Mouse (Mus musculus): Measurements from ENCODE around the gene Smg1. TPM values are rescaled to one million over a fixed set of nuclear protein-coding genes. Genes with fewer than 3 reads are reported as not detected.

Gene Smg1
- polyA plus RNA-seq, 2 experiments from 2014 or later, result 30.2 to 44.0 TPM

- ATAC-seq, result no peak
Observed at GRCm38 (mm10) chr7:118141271-118141670, 102.2 kb downstream of the Smg1 start.

DNA sequence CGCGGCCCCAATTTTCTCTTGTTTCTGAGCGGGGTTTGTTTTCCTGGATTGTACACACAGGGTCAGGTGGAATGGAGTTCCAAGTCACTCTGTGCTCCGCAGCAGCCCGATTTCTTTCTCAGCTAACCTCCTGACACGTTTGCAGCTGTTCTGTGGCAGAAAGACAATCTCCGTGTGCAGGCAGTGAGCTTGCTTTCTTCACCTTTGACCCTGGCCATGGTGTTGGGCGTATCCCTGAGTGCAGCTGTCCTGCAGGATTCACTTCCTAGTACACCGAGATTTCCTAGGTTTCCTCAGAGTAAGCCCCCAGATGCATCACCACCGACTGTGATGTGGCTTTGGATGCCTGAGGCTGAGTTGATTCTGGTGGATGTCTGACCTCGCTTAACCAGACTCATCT is 108.3 kb downstream of the Smg1 start:
- no peak for ATAC-seq

DNA sequence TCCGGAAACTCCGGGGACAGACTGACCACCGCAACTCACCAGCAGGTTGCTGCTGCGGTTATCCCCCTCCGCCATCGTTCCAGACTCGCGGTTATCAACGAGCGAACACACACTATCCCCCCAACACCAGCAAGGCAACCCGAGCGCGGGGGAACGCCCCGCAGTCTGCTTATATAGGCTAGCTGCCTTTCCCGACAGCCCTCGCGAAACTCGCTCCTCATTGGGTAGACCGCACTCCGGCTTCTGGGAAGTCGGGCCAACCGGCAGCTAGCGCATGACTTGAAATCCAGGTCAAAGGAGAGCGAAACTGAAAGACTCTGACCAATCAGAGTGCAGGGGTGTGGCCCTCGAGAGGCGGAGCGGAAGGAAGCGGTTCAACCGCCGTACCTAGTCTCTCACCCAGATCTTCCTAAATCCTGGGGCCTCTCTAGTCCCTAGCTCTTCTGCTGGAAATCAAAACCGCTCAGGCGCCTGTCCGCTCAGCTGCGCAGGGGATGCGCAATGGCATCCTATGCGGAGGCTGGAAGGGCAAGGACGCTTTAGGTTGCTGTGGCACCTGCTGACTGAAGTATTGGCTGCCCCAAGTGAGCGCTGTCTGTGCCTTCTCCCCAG is 113.9 kb downstream of the Smg1 start, which contains the start of gene Arl6ip1:
TSS of gene Arl6ip1 (minus strand) at position 233 of the 612 bp plus-strand sequence.
- ATAC-seq, result peak; percentile 96

DNA sequence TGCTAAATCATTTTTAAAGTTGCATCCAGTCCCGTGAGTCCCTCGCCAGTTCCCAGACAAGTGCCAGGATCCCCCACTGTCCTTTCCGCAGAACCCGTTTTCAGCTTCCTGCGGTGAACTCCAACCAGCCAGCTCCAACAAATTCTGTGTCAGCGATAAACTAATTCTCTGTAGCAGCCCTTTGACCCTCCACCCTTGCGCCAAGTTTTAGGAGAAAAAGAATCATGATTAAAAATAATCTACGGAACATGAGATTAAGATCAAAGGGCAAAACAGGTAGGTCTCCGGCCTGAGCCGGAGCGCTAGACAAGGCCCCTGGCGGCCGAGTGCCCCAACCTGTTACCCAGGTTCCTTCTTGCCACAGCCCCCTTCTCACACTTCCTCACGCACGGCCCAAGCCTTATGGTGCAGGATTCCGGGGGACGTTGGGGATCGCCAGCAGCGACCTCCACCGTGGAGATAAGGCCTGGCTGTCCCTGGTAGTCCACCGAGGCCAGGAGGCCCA is 114.5 kb downstream of the Smg1 start:
- peak; percentile 12 for ATAC-seq

- no peak for ATAC-seq
Observed at GRCm38 (mm10) chr7:118126219-118126875, 117.1 kb downstream of the Smg1 start.

DNA sequence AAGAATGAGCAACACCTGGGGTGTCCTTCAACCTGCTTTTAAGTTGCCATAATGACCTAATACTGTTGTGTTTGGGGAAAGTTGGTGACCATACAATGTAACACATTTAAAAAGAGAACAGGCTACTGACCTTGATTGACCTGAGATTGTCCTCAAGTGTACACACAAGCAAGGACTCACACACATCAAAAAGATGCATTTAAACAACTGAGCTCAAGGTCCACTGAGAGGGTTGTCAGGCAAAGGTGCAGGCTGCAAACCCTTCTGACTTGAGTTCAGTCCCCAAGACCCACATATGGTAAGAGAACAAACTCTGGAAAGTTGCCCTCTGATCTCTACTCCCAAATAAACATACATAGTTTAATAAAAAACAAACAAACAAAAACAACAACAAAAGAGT is 117.7 kb downstream of the Smg1 start:
- ATAC-seq, result no peak

GRCm38 (mm10) chr7:118123512-118124411 is 119.7 kb downstream of the Smg1 start:
- no peak for ATAC-seq

GRCm38 (mm10) chr7:118122235-118122634 is 121.2 kb downstream of the Smg1 start:
- ATAC-seq, result no peak

DNA sequence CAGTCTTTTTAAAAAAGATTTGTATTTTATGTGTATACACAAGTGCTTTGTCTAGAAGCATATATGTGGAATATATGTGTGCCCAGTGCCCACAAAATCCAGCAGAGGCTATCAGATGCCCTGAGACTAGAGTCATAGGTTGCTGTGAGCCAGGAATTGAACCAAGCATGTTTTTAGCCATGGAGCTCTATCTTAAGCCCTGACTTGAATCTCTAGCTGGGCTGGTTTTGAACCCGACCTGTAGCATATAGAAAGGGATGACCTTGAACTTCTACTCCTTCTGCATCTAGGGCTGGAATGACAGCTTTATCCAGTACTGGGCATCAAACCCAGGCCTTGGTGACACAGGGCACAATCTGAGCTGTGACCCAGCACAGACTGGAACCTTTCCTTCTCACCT is 122.8 kb downstream of the Smg1 start:
- ATAC-seq, result no peak

GRCm38 (mm10) chr7:118119946-118120345 is 123.5 kb downstream of the Smg1 start:
- ATAC-seq, result peak; percentile 74

GRCm38 (mm10) chr7:118119142-118119541 is 124.3 kb downstream of the Smg1 start:
- no peak for ATAC-seq

- no peak for ATAC-seq
Observed at GRCm38 (mm10) chr7:118118426-118118825, 125.0 kb downstream of the Smg1 start.

GRCm38 (mm10) chr7:118117539-118118210 is 125.8 kb downstream of the Smg1 start:
- ATAC-seq, result no peak

GRCm38 (mm10) chr7:118116787-118117538 is 126.5 kb downstream of the Smg1 start:
- ATAC-seq, result no peak

DNA sequence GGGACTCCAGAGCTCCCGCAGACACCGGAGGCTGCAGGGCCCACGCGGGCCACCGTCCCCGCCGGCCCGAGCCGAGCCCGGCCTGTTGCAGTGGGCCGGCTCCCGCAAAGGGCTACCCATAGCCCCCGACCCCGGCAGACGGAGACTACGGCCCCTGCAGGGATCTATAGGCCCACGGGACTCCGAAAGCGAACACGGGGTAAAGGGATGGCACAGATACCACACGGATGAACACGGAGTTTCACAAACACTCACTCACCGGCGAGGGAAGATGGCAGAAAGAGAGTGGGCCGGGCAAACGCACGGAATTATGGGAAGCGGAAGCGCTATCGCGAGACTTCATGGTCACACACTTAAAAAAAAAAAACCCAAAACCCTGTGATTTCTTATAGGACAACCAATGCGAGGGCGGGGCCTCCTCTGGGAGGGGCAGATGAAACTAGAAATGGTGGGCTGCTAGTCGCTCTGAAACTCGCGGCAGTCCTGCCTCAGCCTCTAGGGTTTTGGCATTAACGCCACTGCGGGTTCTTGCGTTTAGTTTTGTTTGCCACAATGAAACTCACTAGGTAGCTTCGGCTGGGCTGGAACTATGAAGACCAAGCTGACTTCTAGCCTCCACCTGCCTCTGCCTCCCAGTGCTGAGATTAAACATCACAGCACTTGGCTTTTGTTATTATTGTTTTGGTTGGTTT is 127.4 kb downstream of the Smg1 start, which contains the start of gene Rps15a:
TSS of gene Rps15a (minus strand) at position 312 of the 692 bp plus-strand sequence.
- peak; percentile 78 for ATAC-seq

DNA sequence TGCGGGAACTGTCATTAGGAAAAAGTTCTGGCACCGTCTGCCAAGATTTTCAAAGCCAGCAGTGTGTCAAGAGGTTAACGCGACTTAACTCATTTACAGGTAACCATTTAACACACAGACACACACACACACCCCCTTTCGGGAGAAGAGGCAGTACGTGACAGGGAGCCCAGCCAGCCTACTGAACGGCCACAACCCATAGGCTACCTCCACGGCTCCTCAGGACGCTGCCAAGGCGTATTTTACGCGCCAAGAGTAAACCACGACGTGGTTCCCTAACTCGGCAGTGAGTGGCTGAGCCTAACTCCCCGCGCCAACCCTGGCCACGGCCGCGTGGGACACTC is 128.0 kb downstream of the Smg1 start:
- ATAC-seq, result no peak

GRCm38 (mm10) chr7:118113541-118114297 is 129.8 kb downstream of the Smg1 start:
- ATAC-seq, result no peak

GRCm38 (mm10) chr7:118111128-118111527 is 132.3 kb downstream of the Smg1 start:
- ATAC-seq, result no peak

- no peak for ATAC-seq
Observed at GRCm38 (mm10) chr7:118107671-118108070, 135.8 kb downstream of the Smg1 start.

- ATAC-seq, result peak; percentile 14
Observed at GRCm38 (mm10) chr7:118104458-118105052, 138.9 kb downstream of the Smg1 start.
